ENCODE assay signal across 8 mouse cellular contexts in genomic region chr10:24149135-24149781, GRCm38 (mm10). TPM values are rescaled to one million over a fixed set of nuclear protein-coding genes. Genes with fewer than 3 reads are reported as not detected.
DNase-seq lines count a peak whose midpoint lies in the region; ATAC-seq and TF ChIP-seq lines count a peak whose summit lies in the region.

TSS of gene Stx7 (plus strand) at chr10:24149302.

- peak; percentile 95 for DNase-seq in CH12.LX (ENCODE audit: extremely low read depth)
- peak; percentile 88 for DNase-seq in c-Kit-positive CD71-positive TER-119-negative erythroid progenitor cells, embryonic 14.5 days (ENCODE audit: low read depth)
- peak; percentile 92 for DNase-seq in heart, postnatal 0 days (ENCODE audit: low spot score)
- peak; percentile 94 to 96 for DNase-seq in kidney, postnatal 4 days

- TF ChIP-seq CTCF in CH12.LX (conservative IDR thresholded peaks at IDR 0.05 in 1 of 2, IDR thresholded peaks at IDR 0.05 in 1 of 2; ENCODE audit: low read depth in 2 of 2, low read length in 2 of 2), result no peak
- TF ChIP-seq CTCF in heart, postnatal 0 days (IDR thresholded peaks at IDR 0.05; ENCODE audit: low read depth), result no peak
- no peak for TF ChIP-seq CTCF in testis, adult 2 months (IDR thresholded peaks at IDR 0.05; ENCODE audit: control insufficient read depth, insufficient read depth, insufficient replicate concordance, low read depth, low read length)

- H3K36me3 ChIP-seq in CH12.LX (replicated peaks in 1 of 2; ENCODE audit: control insufficient read depth in 1 of 2, insufficient read depth in 1 of 2, low read length in 1 of 2), result peaks cover 0 to 18% of the 10 kb centered on the region in 2 experiments
- no peaks in the 10 kb centered on the region for H3K36me3 ChIP-seq in forebrain, embryonic 12.5 days (replicated peaks)
- no peaks in the 10 kb centered on the region for H3K36me3 ChIP-seq in heart, postnatal 0 days (replicated peaks; ENCODE audit: control insufficient read depth, insufficient read depth, low read length)
- no peaks in the 10 kb centered on the region; the same call in 1 of the 2 replicates for H3K36me3 ChIP-seq in liver, embryonic 16.5 days (ENCODE audit: control insufficient read depth, insufficient read depth)
- 0 out of 2 replicates have a peak, but pooled peaks cover 3% of the 10 kb centered on the region for H3K36me3 ChIP-seq in neural tube, embryonic 13.5 days
- H3K36me3 ChIP-seq in testis, adult 2 months (ENCODE audit: control insufficient read depth, insufficient read depth, low read length), result no peaks in the 10 kb centered on the region

- peaks cover 2% of the 10 kb centered on the region for H3K9me3 ChIP-seq in CH12.LX (replicated peaks; ENCODE audit: low read length)
- H3K9me3 ChIP-seq in forebrain, embryonic 12.5 days, result no peaks in the 10 kb centered on the region
- no peaks in the 10 kb centered on the region for H3K9me3 ChIP-seq in heart, postnatal 0 days (replicated peaks; ENCODE audit: control insufficient read depth, low read length)
- H3K9me3 ChIP-seq in liver, embryonic 16.5 days (replicated peaks; ENCODE audit: control insufficient read depth, low read length), result no peaks in the 10 kb centered on the region
- no peaks in the 10 kb centered on the region for H3K9me3 ChIP-seq in neural tube, embryonic 13.5 days

- TF ChIP-seq POLR2A in CH12.LX (IDR thresholded peaks at IDR 0.05; ENCODE audit: low read depth, low read length), result peak; percentile 76
- TF ChIP-seq POLR2A in testis, adult 2 months (IDR thresholded peaks at IDR 0.05; ENCODE audit: control insufficient read depth, low read depth, low read length), result peak; percentile 53

- in situ Hi-C loops in CH12.LX (cut with MboI; ENCODE audit: low pct_ligation_motif_present, low pct_unique_long_range_greater_than_20kb, low sequenced_read_pairs), result loop anchor here (25.0 kb wide), 1 partner anchor 337 kb away; no protein-coding TSS in a partner anchor

- no peak for TF ChIP-seq EP300 in CH12.LX (IDR thresholded peaks at IDR 0.05; ENCODE audit: low read length)
- TF ChIP-seq EP300 in heart, postnatal 0 days (IDR thresholded peaks at IDR 0.05; ENCODE audit: low read depth), result no peak

- H3K27ac ChIP-seq in CH12.LX (ENCODE audit: insufficient read depth, low read depth), result peak within 1 kb of the TSS; percentile 16
- H3K27ac ChIP-seq in forebrain, embryonic 12.5 days, result peak within 1 kb of the TSS; percentile 50; the same call in 1 of the 2 replicates
- peak within 1 kb of the TSS; percentile 87 for H3K27ac ChIP-seq in heart, postnatal 0 days (ENCODE audit: low read depth)
- H3K27ac ChIP-seq in liver, embryonic 16.5 days (ENCODE audit: low read length), result peak within 1 kb of the TSS; percentile 83
- H3K27ac ChIP-seq in neural tube, embryonic 13.5 days (replicated peaks), result peak within 1 kb of the TSS; percentile 76
- peak within 1 kb of the TSS; percentile 76 for H3K27ac ChIP-seq in testis, adult 2 months (ENCODE audit: control insufficient read depth, insufficient read depth, low read depth, low read length)

- H3K27me3 ChIP-seq in CH12.LX (replicated peaks), result no peaks in the 10 kb centered on the region
- H3K27me3 ChIP-seq in forebrain, embryonic 12.5 days, result no peaks in the 10 kb centered on the region
- H3K27me3 ChIP-seq in heart, postnatal 0 days (ENCODE audit: control insufficient read depth, insufficient read depth, low read length), result no peaks in the 10 kb centered on the region
- no peaks in the 10 kb centered on the region for H3K27me3 ChIP-seq in liver, embryonic 16.5 days (ENCODE audit: control insufficient read depth, insufficient read depth, low read depth, low read length)
- H3K27me3 ChIP-seq in neural tube, embryonic 13.5 days, result no peaks in the 10 kb centered on the region
- no peaks in the 10 kb centered on the region for H3K27me3 ChIP-seq in testis, adult 2 months (ENCODE audit: control insufficient read depth, insufficient read depth, low read length)

- peaks cover 44% of the 10 kb centered on the region for H3K79me2 ChIP-seq in CH12.LX (replicated peaks; ENCODE audit: control insufficient read depth, extremely low read depth, insufficient read depth, poor library complexity, severe bottlenecking)

- peak within 1 kb of the TSS; percentile 76 to 84 (median 83) for H3K4me3 ChIP-seq in CH12.LX (replicated peaks in 1 of 3; ENCODE audit: low read depth in 2 of 3, low read length in 2 of 3, poor library complexity in 1 of 3)
- peak within 1 kb of the TSS; percentile 84 for H3K4me3 ChIP-seq in forebrain, embryonic 12.5 days (replicated peaks)
- peak within 1 kb of the TSS; percentile 99 for H3K4me3 ChIP-seq in heart, postnatal 0 days (ENCODE audit: low read depth, low read length)
- H3K4me3 ChIP-seq in liver, embryonic 16.5 days (ENCODE audit: low read depth, low read length), result peak within 1 kb of the TSS; percentile 80
- peak within 1 kb of the TSS; percentile 89 for H3K4me3 ChIP-seq in neural tube, embryonic 13.5 days
- peak within 1 kb of the TSS; percentile 93 for H3K4me3 ChIP-seq in testis, adult 2 months (ENCODE audit: control insufficient read depth, low read depth, low read length)

- ATAC-seq in forebrain, embryonic 12.5 days (ENCODE audit: low FRiP score), result peak; percentile 99
- ATAC-seq in heart, postnatal 0 days (ENCODE audit: insufficient read depth, low read depth), result peak; percentile 98
- peak; percentile 95 for ATAC-seq in liver, embryonic 16.5 days (ENCODE audit: low read depth)
- peak; percentile 98 for ATAC-seq in neural tube, embryonic 13.5 days (ENCODE audit: low read depth)

- TF ChIP-seq RAD21 in CH12.LX (IDR thresholded peaks at IDR 0.05; ENCODE audit: low read depth, low read length), result no peak

- under 1% methylated on average over 44 of the region's 45 CpGs for WGBS in forebrain, embryonic 12.5 days
- under 1% methylated on average over 42 of the region's 45 CpGs for WGBS in heart, postnatal 0 days
- under 1% methylated on average over 44 of the region's 45 CpGs for WGBS in liver, embryonic 16.5 days (ENCODE audit: insufficient replicate concordance)
- under 1% methylated on average over 44 of the region's 45 CpGs for WGBS in neural tube, embryonic 13.5 days

- H3K4me1 ChIP-seq in CH12.LX (ENCODE audit: control insufficient read depth in 1 of 2, insufficient read depth in 2 of 2), result peaks cover 3 to 29% of the 10 kb centered on the region in 2 experiments; a peak in 3 of 4 replicates
- H3K4me1 ChIP-seq in forebrain, embryonic 12.5 days, result peaks cover 14% of the 10 kb centered on the region
- H3K4me1 ChIP-seq in heart, postnatal 0 days (ENCODE audit: control insufficient read depth, insufficient read depth), result peaks cover 8% of the 10 kb centered on the region; the same call in 1 of the 2 replicates
- H3K4me1 ChIP-seq in liver, embryonic 16.5 days (ENCODE audit: control insufficient read depth, low read depth, low read length), result peaks cover 12% of the 10 kb centered on the region
- peaks cover 31% of the 10 kb centered on the region for H3K4me1 ChIP-seq in neural tube, embryonic 13.5 days (replicated peaks)
- peaks cover 3% of the 10 kb centered on the region for H3K4me1 ChIP-seq in testis, adult 2 months (ENCODE audit: control insufficient read depth, insufficient read depth, low read length)

- peak within 1 kb of the TSS; percentile 87 for H3K9ac ChIP-seq in CH12.LX (ENCODE audit: insufficient read depth, low read depth)
- H3K9ac ChIP-seq in forebrain, embryonic 12.5 days, result peak within 1 kb of the TSS; percentile 78
- H3K9ac ChIP-seq in heart, postnatal 0 days (replicated peaks; ENCODE audit: low read depth, low read length), result peak within 1 kb of the TSS; percentile 89
- H3K9ac ChIP-seq in liver, embryonic 16.5 days (ENCODE audit: low read depth, low read length), result peak within 1 kb of the TSS; percentile 84
- peak within 1 kb of the TSS; percentile 92 for H3K9ac ChIP-seq in neural tube, embryonic 13.5 days

- dilution Hi-C loops in CH12.LX (cut with MboI; ENCODE audit: extremely low pct_ligation_motif_present, extremely low pct_unique_long_range_greater_than_20kb, low sequenced_read_pairs), result no loop called here

- H3K4me2 ChIP-seq in CH12.LX (ENCODE audit: insufficient read depth, low read depth, poor library complexity, severe bottlenecking), result peak within 1 kb of the TSS; percentile 65
- H3K4me2 ChIP-seq in forebrain, embryonic 12.5 days, result peak within 1 kb of the TSS; percentile 62
- peak within 1 kb of the TSS; percentile 67 for H3K4me2 ChIP-seq in heart, postnatal 0 days (ENCODE audit: low read depth, low read length)
- peak within 1 kb of the TSS; percentile 71 for H3K4me2 ChIP-seq in liver, embryonic 16.5 days (ENCODE audit: low read depth, low read length)
- H3K4me2 ChIP-seq in neural tube, embryonic 13.5 days, result peak within 1 kb of the TSS; percentile 58

TF ChIP-seq in CH12.LX, 34 proteins besides CTCF, POLR2A, EP300 and RAD21 (continues in another document):
- peak; percentile 44 for TF ChIP-seq BHLHE40 (IDR thresholded peaks at IDR 0.05; ENCODE audit: low read depth, low read length)
- TF ChIP-seq MAZ (IDR thresholded peaks at IDR 0.05; ENCODE audit: low read depth, low read length), result peak; percentile 58; the same call in 1 of the 2 replicates
- TF ChIP-seq HCFC1 (IDR thresholded peaks at IDR 0.05; ENCODE audit: low read depth, low read length), result peak; percentile 41
- TF ChIP-seq MYC (IDR thresholded peaks at IDR 0.05; ENCODE audit: low read depth, low read length), result no peak
- peak; percentile 60; the same call in 1 of the 2 replicates for TF ChIP-seq TBP (conservative IDR thresholded peaks at IDR 0.05; ENCODE audit: low read depth, low read length)
- TF ChIP-seq SMC3 (IDR thresholded peaks at IDR 0.05; ENCODE audit: low read depth, low read length), result no peak
- peak; percentile 76 for TF ChIP-seq ELF1 (IDR thresholded peaks at IDR 0.05; ENCODE audit: low read depth, low read length)
- TF ChIP-seq MXI1 (IDR thresholded peaks at IDR 0.05; ENCODE audit: low read depth, low read length), result peak; percentile 66; the same call in 1 of the 2 replicates
- TF ChIP-seq KAT2A (IDR thresholded peaks at IDR 0.05; ENCODE audit: insufficient replicate concordance, low read length), result no peak
- 0 out of 2 replicates have a peak, but pooled peaks have one; percentile 32 for TF ChIP-seq ETS1 (conservative IDR thresholded peaks at IDR 0.05; ENCODE audit: low read depth, low read length)
- TF ChIP-seq MAX (IDR thresholded peaks at IDR 0.05; ENCODE audit: low read length), result 0 out of 2 replicates have a peak, but pooled peaks have one; percentile 46

RNA-seq across cellular contexts. Expression of gene Stx7, which starts in this region (rescaled TPM):
- total RNA-seq in CH12.LX (2012; rRNA removed), result 92.8 and 117 TPM in 2 replicates
- total RNA-seq in CH12.LX (2014; rRNA removed), result 176 and 194 TPM in 2 replicates
- polyA plus RNA-seq in CH12.LX (2012; ENCODE audit: insufficient read length, low read depth), result 102 TPM in 2 replicates
- 115 and 121 TPM in 2 replicates for polyA plus RNA-seq in forebrain, embryonic 12.5 days (2016; fragmentation: Nextera tagmentation; extraction: Ambion mirVana)
- 30.1 and 35.6 TPM in 2 replicates for total RNA-seq in heart, postnatal 0 days (2014; rRNA removed; ENCODE audit: low replicate concordance)
- 67.8 and 68.8 TPM in 2 replicates for polyA plus RNA-seq in heart, postnatal 0 days (2015; fragmentation: Nextera tagmentation; extraction: Ambion mirVana)
- 25.9 and 26.8 TPM in 2 replicates for polyA plus RNA-seq in liver, embryonic 16.5 days (2015; fragmentation: Nextera tagmentation; extraction: Ambion mirVana)
- polyA plus RNA-seq in neural tube, embryonic 13.5 days (2015; fragmentation: Nextera tagmentation; extraction: Ambion mirVana), result 255 and 271 TPM in 2 replicates
- 9.8 and 14.9 TPM in 2 replicates for polyA plus RNA-seq in testis, adult 2 months (2012; rRNA removed)

Comparison
In these comparisons a context has a peak if more than half of its experiments do, and no peak if none do; other contexts are left out.
1. Peak in every context shown above with its lines: DNase-seq, ATAC-seq, H3K4me3 ChIP-seq and H3K27ac ChIP-seq.
2. H3K27ac ChIP-seq: peak in every context shown above with its lines; median percentile 87 in heart, postnatal 0 days; 83 in liver, embryonic 16.5 days; 76 in neural tube, embryonic 13.5 days; 76 in testis, adult 2 months; 50 in forebrain, embryonic 12.5 days; 16 in CH12.LX.